Mouse (Mus musculus) limb, embryonic 14.5 days (tissue): ENCODE measurements around the gene Steap3. TPM values are rescaled to one million over a fixed set of nuclear protein-coding genes. Genes with fewer than 3 reads are reported as not detected.

Experiments
- ATAC-seq: fragments of 200-750 bp; cut with Nextera tagmentation; 2 replicates; pipeline ENCODE4 v1.8.0; 2017; ENCODE audit warnings: low read depth, moderate number of reproducible peaks, moderate TSS enrichment; ENCODE audit not compliant: low FRiP score
- DNase-seq: peaks from one replicate; pipeline ENCODE4 v3.0.0-alpha.2; 2015; ENCODE audit warnings: low spot score
- H3K27ac ChIP-seq: fragments of 300-500 bp; sonication (generic); replicated peaks from 2 replicates; pipeline ENCODE4 v1.5.1; 2014; ENCODE audit warnings: low read depth, mild to moderate bottlenecking, low read length, moderate library complexity, mixed read lengths
- H3K27me3 ChIP-seq: fragments of 300-500 bp; sonication (generic); 2 replicates; pipeline ENCODE4 v1.6.1; 2014; ENCODE audit warnings: low read length, mixed read lengths; ENCODE audit not compliant: control insufficient read depth, insufficient read depth
- H3K36me3 ChIP-seq: fragments of 300-500 bp; sonication (generic); 2 replicates; pipeline ENCODE4 v1.6.1; 2014; ENCODE audit warnings: mild to moderate bottlenecking, low read length, moderate library complexity, mixed read lengths; ENCODE audit not compliant: control insufficient read depth, insufficient read depth
- H3K4me1 ChIP-seq: fragments of 300-500 bp; sonication (generic); 2 replicates; pipeline ENCODE4 v1.6.1; 2014; ENCODE audit warnings: antibody characterized with exemption, low read length, mixed read lengths; ENCODE audit not compliant: control insufficient read depth, insufficient read depth
- H3K4me2 ChIP-seq: fragments of 300-500 bp; sonication (generic); replicated peaks from 2 replicates; pipeline ENCODE4 v1.6.1; 2014; ENCODE audit warnings: low read depth, mild to moderate bottlenecking, low read length, moderate library complexity; ENCODE audit not compliant: severe bottlenecking
- H3K4me3 ChIP-seq: fragments of 300-500 bp; sonication (generic); replicated peaks from 2 replicates; pipeline ENCODE4 v1.5.1; 2014; ENCODE audit warnings: low read length
- H3K9ac ChIP-seq: fragments of 300-500 bp; sonication (generic); 2 replicates; pipeline ENCODE4 v1.6.1; 2014; ENCODE audit warnings: mild to moderate bottlenecking, low read depth, low read length, moderate library complexity; ENCODE audit not compliant: severe bottlenecking
- H3K9me3 ChIP-seq: fragments of 300-500 bp; sonication (generic); 2 replicates; pipeline ENCODE4 v1.6.1; 2016; ENCODE audit warnings: low read length; ENCODE audit not compliant: control insufficient read depth
- POLR2A ChIP-seq: fragments of 200-500 bp; IDR thresholded peaks from 2 replicates; pipeline ENCODE4 v1.8.0; 2012; ENCODE audit warnings: inconsistent platforms, mild to moderate bottlenecking, moderate library complexity, borderline replicate concordance; ENCODE audit not compliant: insufficient read depth, insufficient read length; ENCODE audit errors: extremely low read depth
- WGBS: fragments of 180-500 bp; shearing (Covaris S2); extraction: QIAGEN DNeasy Blood & Tissue Kit; methylation state at CpG from one replicate; pipeline ENCODE4 v1.1.7; 2014; 5-methylcytosine and 5-hydroxymethylcytosine counted together
- polyA plus RNA-seq, 2 experiments: library from polyadenylated mRNA; depleted of rRNA in 1 of 2; stranded (reverse) in 1 of 2; unstranded in 1 of 2; fragments of >200 nt; fragmentation: Nextera tagmentation in 1 of 2; extraction: Ambion mirVana in 1 of 2; gene quantifications; 2 replicates each; pipeline versions ENCODE4 v1.2.1 to v1.2.3; 2012 to 2014

The Steap3 gene
- polyA plus RNA-seq, 2 experiments, result 8.1 to 9.1 TPM

DNA sequence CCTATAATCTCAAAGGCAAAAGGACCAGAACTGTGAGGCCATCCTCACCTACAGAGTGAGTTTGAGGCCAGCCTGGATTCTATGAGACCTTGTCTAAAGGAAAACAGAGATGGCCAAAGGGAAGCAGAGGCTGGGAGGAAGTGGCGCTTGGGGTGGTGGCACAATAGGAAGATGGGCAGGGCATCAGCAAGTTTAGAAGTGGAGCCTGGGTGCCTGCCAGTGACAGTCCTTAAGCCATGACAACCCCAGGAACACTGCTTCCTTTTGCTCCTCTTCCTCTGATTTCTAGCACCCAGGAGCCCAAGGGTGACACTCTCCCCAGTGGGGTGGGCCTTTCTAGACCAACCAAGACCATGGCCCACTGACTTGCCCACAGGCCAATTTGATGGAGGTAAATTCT lies 21.3 kb downstream of the Steap3 start:
- H3K4me1 ChIP-seq, result no peaks in the 10 kb centered on the region
- H3K9me3 ChIP-seq, result no peaks in the 10 kb centered on the region
- no peak overlapping the region for H3K27ac ChIP-seq
- no peak for TF ChIP-seq POLR2A
- DNase-seq, result no peak
- WGBS, result 100% methylated on average over 1 of the region's 1 CpGs
- no peak for ATAC-seq
- H3K4me2 ChIP-seq, result no peak overlapping the region
- no peak overlapping the region for H3K9ac ChIP-seq
- no peak overlapping the region for H3K4me3 ChIP-seq
- no peaks in the 10 kb centered on the region for H3K27me3 ChIP-seq
- H3K36me3 ChIP-seq, result no peaks in the 10 kb centered on the region

- Histone ChIP-seq H3K27me3 (no peaks in the 10 kb centered on the region), H3K9ac (no peak overlapping the region), H3K4me3 (no peak overlapping the region), H3K36me3 (no peaks in the 10 kb centered on the region), H3K9me3 (no peaks in the 10 kb centered on the region), H3K4me2 (no peak overlapping the region), H3K4me1 (no peaks in the 10 kb centered on the region), H3K27ac (no peak overlapping the region)
- no peak for TF ChIP-seq POLR2A
- ATAC-seq, result no peak
- DNase-seq, result no peak
- 74% methylated on average over 3 of the region's 3 CpGs for WGBS
These were observed 21.9 kb downstream of the Steap3 start for GRCm38 (mm10) chr1:120250586-120250985.

DNA sequence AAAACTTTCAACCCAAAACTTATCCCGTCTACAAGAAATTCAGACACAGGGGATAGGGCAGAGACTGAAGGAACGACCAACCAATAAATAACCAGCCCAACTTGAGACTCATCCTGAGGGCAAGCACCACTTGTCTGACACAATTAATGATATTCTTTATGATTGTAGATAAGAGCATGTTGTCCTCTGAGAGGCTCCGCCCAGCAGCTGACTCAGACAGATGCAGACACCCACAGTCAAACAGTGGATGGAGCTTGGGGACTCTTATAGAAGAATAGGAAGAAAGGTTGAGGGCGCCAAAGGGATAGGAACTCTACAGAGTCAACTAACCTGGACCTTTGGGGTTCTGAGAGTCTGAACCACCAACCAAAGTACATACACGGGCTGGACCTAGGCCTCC lies 22.7 kb downstream of the Steap3 start:
- no peaks in the 10 kb centered on the region for H3K4me1 ChIP-seq
- no peak overlapping the region for H3K9ac ChIP-seq
- ATAC-seq, result no peak
- no peaks in the 10 kb centered on the region for H3K36me3 ChIP-seq
- H3K4me2 ChIP-seq, result no peak overlapping the region
- WGBS, result 81% methylated on average over 5 of the region's 5 CpGs
- DNase-seq, result no peak
- H3K4me3 ChIP-seq, result no peak overlapping the region
- no peaks in the 10 kb centered on the region for H3K9me3 ChIP-seq
- H3K27ac ChIP-seq, result no peak overlapping the region
- no peak for TF ChIP-seq POLR2A
- no peaks in the 10 kb centered on the region for H3K27me3 ChIP-seq

- TF ChIP-seq POLR2A, result no peak
- DNase-seq, result no peak
These were observed 24.3 kb downstream of the Steap3 start for GRCm38 (mm10) chr1:120248156-120248555.

DNA sequence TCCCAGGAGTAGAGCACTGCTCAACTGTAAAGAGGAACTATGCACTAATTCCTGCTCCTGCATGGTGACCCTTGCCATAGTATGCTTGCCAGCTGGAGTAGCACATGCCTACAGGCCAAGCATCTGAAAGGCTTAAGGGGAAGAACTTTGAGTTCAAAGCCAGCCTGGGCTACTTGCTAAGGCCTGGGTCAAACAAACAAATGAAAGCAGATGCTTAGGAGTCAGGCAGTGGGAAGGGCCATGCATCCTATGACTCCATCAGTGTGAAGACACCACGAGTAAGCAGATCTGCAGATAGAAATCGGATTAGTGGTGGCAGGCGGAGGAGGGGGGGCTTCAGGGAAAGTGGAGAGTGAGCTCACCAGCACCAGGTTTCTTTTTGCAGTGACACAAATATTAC lies 25.2 kb downstream of the Steap3 start:
- Histone ChIP-seq H3K4me3 (no peak overlapping the region), H3K4me1 (no peaks in the 10 kb centered on the region), H3K9me3 (no peaks in the 10 kb centered on the region), H3K27ac (no peak overlapping the region), H3K27me3 (no peaks in the 10 kb centered on the region), H3K4me2 (no peak overlapping the region), H3K9ac (no peak overlapping the region), H3K36me3 (no peaks in the 10 kb centered on the region)
- WGBS, result 67% methylated on average over 3 of the region's 3 CpGs
- no peak for TF ChIP-seq POLR2A
- DNase-seq (no peak), ATAC-seq (no peak)

More at GRCm38 (mm10) chr1:120248156-120248555, 24.3 kb downstream of the Steap3 start:
- H3K27me3 ChIP-seq, result no peaks in the 10 kb centered on the region
- ATAC-seq, result no peak
- no peak overlapping the region for H3K9ac ChIP-seq
- no peak overlapping the region for H3K27ac ChIP-seq
- no peak overlapping the region for H3K4me2 ChIP-seq
- 68% methylated on average over 5 of the region's 5 CpGs for WGBS
- no peak overlapping the region for H3K4me3 ChIP-seq
- H3K36me3 ChIP-seq, result no peaks in the 10 kb centered on the region
- H3K9me3 ChIP-seq, result no peaks in the 10 kb centered on the region
- H3K4me1 ChIP-seq, result no peaks in the 10 kb centered on the region

GRCm38 (mm10) chr1:120246946-120247345 lies 25.6 kb downstream of the Steap3 start:
- no peaks in the 10 kb centered on the region for H3K9me3 ChIP-seq
- no peak overlapping the region for H3K4me2 ChIP-seq
- H3K36me3 ChIP-seq, result no peaks in the 10 kb centered on the region
- no peak for ATAC-seq
- no peak overlapping the region for H3K27ac ChIP-seq
- no peak overlapping the region for H3K9ac ChIP-seq
- H3K27me3 ChIP-seq, result no peaks in the 10 kb centered on the region
- no peaks in the 10 kb centered on the region for H3K4me1 ChIP-seq
- 94% methylated on average over 8 of the region's 8 CpGs for WGBS
- no peak for DNase-seq
- no peak overlapping the region for H3K4me3 ChIP-seq
- TF ChIP-seq POLR2A, result no peak
